Mouse (Mus musculus) ovary, postnatal 14 days (tissue): ENCODE measurements around the gene Bcas3.

Experiments
- DNase-seq: peaks from one replicate; pipeline ENCODE4 v3.0.0; 2022; ENCODE audit warnings: low spot score

Bcas3 gene

DNA sequence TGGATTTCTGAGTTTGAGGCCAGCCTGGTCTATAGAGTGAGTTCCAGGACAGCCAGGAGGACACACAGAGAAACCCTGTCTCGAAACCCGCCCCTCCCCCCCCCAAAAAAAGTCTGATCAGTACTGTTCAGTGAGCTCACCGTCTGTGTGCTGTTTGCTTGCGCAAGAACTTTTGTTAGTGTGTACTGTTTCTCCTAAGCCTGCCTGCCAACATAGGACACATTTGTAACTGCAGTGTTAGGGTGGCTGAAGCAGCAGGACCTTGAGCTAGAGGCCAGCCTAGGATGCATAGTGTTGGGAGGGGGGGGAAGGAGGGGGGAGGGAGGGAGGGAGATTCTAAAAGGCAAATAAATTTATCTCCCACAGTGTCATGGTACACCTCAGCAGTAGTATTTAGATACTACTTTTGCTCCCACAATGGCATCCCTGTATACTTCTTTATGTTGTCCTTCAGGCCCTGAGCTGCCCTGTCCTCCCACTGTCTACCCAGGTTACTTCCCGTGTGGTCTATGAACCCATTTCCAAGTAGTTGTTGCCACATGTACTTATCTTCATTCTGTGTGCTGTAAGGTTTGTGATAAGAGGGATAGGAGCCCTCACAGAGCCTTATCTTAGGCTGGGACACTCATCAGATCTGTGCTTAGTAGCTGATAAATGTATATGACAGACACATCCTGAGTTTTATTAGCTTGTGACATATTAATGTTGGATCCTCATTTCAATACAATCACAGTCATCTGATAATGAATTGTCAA is 176.7 kb downstream of the Bcas3 start:
- no peak for DNase-seq

- DNase-seq, result no peak
Measured at GRCm38 (mm10) chr11:85540989-85541388, 188.0 kb downstream of the Bcas3 start.

GRCm38 (mm10) chr11:85543311-85543710 is 190.3 kb downstream of the Bcas3 start:
- DNase-seq, result no peak

GRCm38 (mm10) chr11:85545602-85546001 is 192.6 kb downstream of the Bcas3 start:
- no peak for DNase-seq

DNA sequence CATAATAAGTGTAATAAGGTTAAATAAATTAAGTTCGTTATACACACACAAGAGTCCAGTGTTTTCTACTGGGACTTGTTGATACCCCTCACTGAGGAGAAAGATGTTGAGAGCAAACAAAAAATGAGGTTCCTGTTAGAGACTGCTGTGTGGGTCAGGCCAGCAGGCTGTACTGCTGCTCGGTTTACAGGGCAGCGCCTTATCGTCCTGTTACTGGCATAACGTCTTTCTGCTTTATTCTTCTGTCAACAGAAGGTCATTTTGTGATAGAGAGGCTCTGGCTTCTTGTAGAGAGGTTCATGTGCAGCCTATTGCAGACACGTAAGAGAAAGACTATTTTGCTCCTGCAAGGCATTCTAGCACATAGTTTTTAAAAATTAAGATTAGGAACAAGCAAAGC is 195.0 kb downstream of the Bcas3 start:
- no peak for DNase-seq

DNA sequence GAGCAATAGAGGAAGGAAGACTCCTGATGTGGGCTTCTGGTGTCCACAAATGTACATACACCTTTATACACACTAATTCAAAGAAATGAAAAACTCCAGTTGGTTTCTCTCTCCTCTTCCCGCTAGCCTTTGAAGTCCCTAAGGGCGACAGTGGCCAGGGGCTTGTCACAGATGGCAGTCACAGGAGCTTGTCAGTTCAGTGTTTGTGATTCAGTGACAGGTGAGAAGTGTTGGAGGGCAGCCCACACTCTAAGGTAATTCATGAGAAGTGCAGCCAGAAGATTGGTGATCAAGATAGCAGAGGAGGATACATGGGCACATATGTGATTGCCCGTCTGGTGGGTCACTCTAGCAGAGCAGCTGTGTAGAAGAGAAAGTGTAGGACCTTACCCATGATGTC is 196.7 kb downstream of the Bcas3 start:
- DNase-seq, result no peak

GRCm38 (mm10) chr11:85555066-85555465 is 202.1 kb downstream of the Bcas3 start:
- no peak for DNase-seq

- no peak for DNase-seq
Measured at GRCm38 (mm10) chr11:85555721-85556120, 202.8 kb downstream of the Bcas3 start.

DNA sequence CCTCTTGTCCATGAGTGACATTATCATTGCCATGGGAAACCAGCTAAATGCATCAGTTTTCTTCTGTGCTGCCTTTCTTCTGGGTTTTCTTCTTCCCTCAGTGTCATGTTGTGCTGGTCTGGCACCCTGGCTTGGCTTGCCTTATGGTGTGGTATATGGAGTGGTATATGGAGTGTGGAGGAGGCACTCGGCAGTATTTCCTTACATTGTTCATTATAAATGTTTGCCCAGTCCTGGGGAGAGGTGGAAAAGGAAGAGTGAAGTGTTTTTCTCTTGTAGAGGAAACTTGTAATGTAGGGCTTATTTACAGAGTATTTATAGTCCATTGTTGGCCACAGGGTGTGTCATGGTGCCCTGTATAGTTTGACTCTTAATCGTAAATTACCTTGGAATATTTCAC is 212.1 kb downstream of the Bcas3 start:
- no peak for DNase-seq

DNA sequence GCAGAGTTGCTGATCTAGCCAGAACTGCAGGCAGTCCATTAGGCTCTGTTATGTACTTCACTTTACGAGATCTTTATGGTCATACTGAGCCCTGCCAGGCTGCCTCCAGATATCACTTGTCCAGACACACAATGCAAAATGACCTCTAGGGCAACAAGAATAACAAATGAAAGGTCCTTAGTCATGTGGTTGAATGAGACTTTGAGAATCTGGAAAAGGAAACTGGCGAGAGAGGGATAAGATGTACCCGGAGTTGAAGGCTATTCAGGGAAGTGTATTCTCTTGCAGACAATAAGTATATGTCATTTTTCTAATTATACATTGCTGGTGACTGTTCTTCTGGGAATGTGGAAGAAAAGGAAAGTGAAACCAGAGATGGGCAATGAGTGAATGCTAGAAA is 218.1 kb downstream of the Bcas3 start:
- no peak for DNase-seq

DNA sequence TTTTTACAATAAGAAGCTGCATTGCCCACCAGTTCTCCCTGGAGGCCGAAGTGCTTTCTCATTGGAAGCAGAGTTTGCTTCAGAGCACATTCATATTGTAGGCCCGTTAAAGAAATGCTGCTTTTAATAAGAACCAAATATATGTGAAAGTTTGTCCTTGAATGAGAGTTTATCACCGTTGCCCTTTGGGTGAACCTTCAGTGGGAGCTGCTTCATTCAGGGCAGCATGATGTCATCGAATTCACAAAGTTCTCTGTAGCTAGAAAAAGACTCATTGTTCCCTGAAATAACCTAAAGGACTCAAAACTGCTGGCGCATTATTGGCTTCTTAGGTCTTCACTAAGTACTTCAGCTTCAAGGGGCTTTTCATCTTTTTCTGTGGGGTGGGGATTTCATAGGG is 219.0 kb downstream of the Bcas3 start:
- DNase-seq, result no peak

DNA sequence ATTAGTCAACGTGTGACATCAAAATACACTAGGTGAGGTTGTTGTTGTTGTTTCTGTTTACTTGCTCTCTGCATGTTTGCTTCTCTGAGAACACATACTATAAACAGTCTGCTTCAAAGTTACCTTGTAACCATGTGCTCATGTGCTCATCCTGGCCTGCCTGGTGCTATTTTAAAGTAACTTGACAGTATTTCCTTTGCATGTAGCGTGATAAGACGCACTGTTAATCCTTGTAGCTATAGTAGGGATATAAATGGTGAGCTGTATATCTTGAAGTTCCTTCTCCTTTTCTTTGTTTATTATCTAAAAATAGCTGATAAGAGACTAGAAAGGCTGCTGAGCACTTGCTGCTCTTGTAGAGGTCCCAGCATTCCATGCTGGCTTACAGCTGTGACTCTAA is 219.6 kb downstream of the Bcas3 start:
- no peak for DNase-seq

GRCm38 (mm10) chr11:85574496-85574895 is 221.5 kb downstream of the Bcas3 start:
- no peak for DNase-seq

- no peak for DNase-seq
Measured at GRCm38 (mm10) chr11:85577816-85578645, 225.1 kb downstream of the Bcas3 start.

DNA sequence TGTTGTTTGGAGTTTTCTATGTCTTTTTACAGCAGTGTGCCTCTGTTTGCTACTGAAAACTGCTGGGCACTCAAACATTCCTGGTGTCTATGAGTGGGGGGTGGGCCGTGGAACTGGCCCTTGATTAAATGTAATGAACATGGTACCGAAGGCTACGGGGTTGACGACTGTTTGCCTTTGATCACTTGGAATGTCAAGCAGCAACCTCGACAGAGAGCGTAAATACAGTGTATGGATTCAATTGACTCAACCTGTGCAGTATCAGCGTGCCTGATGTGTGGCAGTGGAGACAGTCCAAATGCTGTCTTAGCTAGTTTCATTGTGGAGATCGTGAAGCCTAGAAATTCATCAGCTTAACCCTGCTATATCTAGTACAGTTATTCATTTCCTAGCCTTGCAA is 231.1 kb downstream of the Bcas3 start:
- DNase-seq, result no peak

- no peak for DNase-seq
Measured at GRCm38 (mm10) chr11:85593636-85594035, 240.7 kb downstream of the Bcas3 start.

GRCm38 (mm10) chr11:85599251-85599650 is 246.3 kb downstream of the Bcas3 start:
- no peak for DNase-seq

DNA sequence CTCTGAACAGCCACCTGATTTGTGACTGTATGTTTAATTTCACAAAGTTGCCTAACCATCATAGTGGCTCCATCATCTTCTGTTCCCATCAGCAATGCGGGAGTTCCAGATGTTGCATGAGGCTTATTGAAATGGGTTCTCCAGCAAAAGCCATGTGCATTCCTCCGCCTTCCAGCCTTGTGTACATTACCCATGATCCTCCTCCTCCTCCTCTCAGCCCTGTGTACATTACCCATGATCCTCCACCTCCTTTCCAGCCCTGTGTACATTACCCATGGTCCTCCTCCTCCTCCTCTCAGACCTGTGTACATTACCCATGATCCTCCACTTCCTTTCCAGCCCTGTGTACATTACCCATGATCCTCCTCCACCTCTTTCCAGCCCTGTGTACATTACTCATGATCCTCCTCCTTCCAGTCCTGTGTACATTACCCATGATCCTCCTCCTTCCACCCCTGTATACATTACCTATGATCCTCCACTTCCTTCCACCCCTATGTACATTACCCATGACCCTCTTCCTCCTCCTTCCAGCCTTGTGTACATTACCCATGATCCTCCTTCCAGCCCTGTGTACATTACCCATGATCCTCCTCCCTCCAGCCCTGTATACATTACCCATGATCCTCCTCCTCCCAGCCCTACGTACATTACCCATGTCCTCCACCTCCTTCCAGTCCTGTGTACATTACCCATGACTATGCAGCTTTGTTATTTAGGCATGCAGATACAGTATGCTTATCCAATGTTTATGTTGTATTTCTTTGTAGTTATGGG is 250.8 kb downstream of the Bcas3 start:
- no peak for DNase-seq

GRCm38 (mm10) chr11:85609303-85609940 is 256.5 kb downstream of the Bcas3 start:
- no peak for DNase-seq

GRCm38 (mm10) chr11:85613035-85613434 is 260.1 kb downstream of the Bcas3 start:
- no peak for DNase-seq

DNA sequence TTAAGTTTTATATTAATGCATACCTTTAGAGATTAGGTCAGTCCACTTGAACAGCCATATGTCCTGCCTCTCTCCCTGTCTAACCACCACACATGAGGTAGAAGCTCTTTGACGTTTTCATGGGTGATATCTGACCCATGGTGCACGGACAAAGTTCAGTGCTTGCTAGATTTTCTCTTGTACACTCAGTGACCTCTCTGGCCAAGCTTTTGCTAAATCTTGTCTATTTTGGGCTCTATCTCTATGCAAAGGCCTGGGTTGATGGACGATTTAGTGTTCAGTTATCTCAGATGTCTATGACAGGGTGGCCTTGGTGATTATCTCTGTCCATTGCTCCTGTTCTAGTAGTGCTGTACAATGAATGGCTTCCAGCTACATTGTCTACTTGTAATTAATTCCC is 260.6 kb downstream of the Bcas3 start:
- DNase-seq, result no peak

- DNase-seq, result no peak
Measured at GRCm38 (mm10) chr11:85614431-85614830, 261.5 kb downstream of the Bcas3 start.
